Mouse (Mus musculus) lung, postnatal 0 days (tissue): ENCODE results near the gene Rnf144b. TPM values are rescaled to one million over a fixed set of nuclear protein-coding genes. Genes with fewer than 3 reads are reported as not detected.

Experiments
- ATAC-seq: fragments of 200-750 bp; cut with Nextera tagmentation; 2 replicates; pipeline ENCODE4 v1.8.0; 2017; ENCODE audit warnings: moderate library complexity
- DNase-seq: peaks from one replicate; pipeline ENCODE4 v3.0.0-alpha.2; 2016; ENCODE audit warnings: low spot score
- H3K27ac ChIP-seq: fragments of 300-500 bp; sonication (generic); 2 replicates; pipeline ENCODE4 v1.5.1; 2014; ENCODE audit warnings: antibody characterized with exemption, mild to moderate bottlenecking, low read length, mixed read lengths
- H3K27me3 ChIP-seq: fragments of 300-500 bp; sonication (generic); replicated peaks from 2 replicates; pipeline ENCODE4 v1.6.1; 2014; ENCODE audit warnings: low read length, mixed read lengths; ENCODE audit not compliant: insufficient read depth
- H3K36me3 ChIP-seq: fragments of 300-500 bp; sonication (generic); 2 replicates; pipeline ENCODE4 v1.6.1; 2014; ENCODE audit warnings: low read length, mixed read lengths; ENCODE audit not compliant: insufficient read depth
- H3K4me1 ChIP-seq: fragments of 300-500 bp; sonication (generic); 2 replicates; pipeline ENCODE4 v1.6.1; 2014; ENCODE audit warnings: antibody characterized with exemption, low read depth, low read length, mixed read lengths; ENCODE audit not compliant: insufficient read depth
- H3K4me2 ChIP-seq: fragments of 300-500 bp; sonication (generic); replicated peaks from 2 replicates; pipeline ENCODE4 v1.6.1; 2014; ENCODE audit warnings: low read depth, mild to moderate bottlenecking, low read length, moderate library complexity, mixed read lengths
- H3K4me3 ChIP-seq: fragments of 300-500 bp; sonication (generic); 2 replicates; pipeline ENCODE4 v1.5.1; 2014; ENCODE audit warnings: low read depth, low read length
- H3K9ac ChIP-seq: fragments of 300-500 bp; sonication (generic); replicated peaks from 2 replicates; pipeline ENCODE4 v1.6.1; 2014; ENCODE audit warnings: low read depth, mild to moderate bottlenecking
- H3K9me3 ChIP-seq: fragments of 300-500 bp; sonication (generic); 2 replicates; pipeline ENCODE4 v1.6.1; 2016; ENCODE audit warnings: low read length, mixed read lengths
- CTCF ChIP-seq: IDR thresholded peaks from 2 replicates; pipeline ENCODE4 v1.5.1; 2016; ENCODE audit warnings: antibody characterized with exemption, mild to moderate bottlenecking
- EP300 ChIP-seq: IDR thresholded peaks from 2 replicates; pipeline ENCODE4 v1.6.1; 2016; ENCODE audit warnings: antibody characterized with exemption, mild to moderate bottlenecking, control low read depth
- WGBS: fragments of 180-500 bp; shearing (Covaris S2); extraction: QIAGEN DNeasy Blood & Tissue Kit; methylation state at CpG from one replicate; pipeline ENCODE4 v1.1.7; 2014; 5-methylcytosine and 5-hydroxymethylcytosine counted together
- polyA plus RNA-seq: library from polyadenylated mRNA; unstranded; fragments of >200 nt; fragmentation: Nextera tagmentation; extraction: Ambion mirVana; gene quantifications from 2 replicates; pipeline ENCODE4 v1.2.1, GENCODE M21; 2015

The Rnf144b gene
- polyA plus RNA-seq, 1 experiment from 2014 or later: 3.2 TPM

GRCm38 (mm10) chr13:47261961-47262360, 139.5 kb downstream of the Rnf144b start:
- TF ChIP-seq EP300: peak; percentile 90
- TF ChIP-seq CTCF: no peak
- H3K9me3 ChIP-seq: no peaks in the 10 kb centered on the region
- no peak overlapping the region for H3K4me3 ChIP-seq
- ATAC-seq (peak; percentile 54), DNase-seq (peak; percentile 57)
- H3K4me1 ChIP-seq: peaks cover 4% of the 10 kb centered on the region; the same call in 1 of the 2 replicates
- no peaks in the 10 kb centered on the region for H3K27me3 ChIP-seq
- H3K4me2 ChIP-seq: no peak overlapping the region
- H3K27ac ChIP-seq: no peak overlapping the region
- H3K36me3 ChIP-seq: no peaks in the 10 kb centered on the region
- H3K9ac ChIP-seq: no peak overlapping the region
- 44% methylated on average over 2 of the region's 2 CpGs for WGBS

- Histone ChIP-seq H3K9me3 (no peaks in the 10 kb centered on the region), H3K9ac (no peak overlapping the region), H3K4me1 (peaks cover 2% of the 10 kb centered on the region; the same call in 1 of the 2 replicates), H3K4me3 (no peak overlapping the region), H3K27ac (no peak overlapping the region), H3K36me3 (no peaks in the 10 kb centered on the region), H3K27me3 (no peaks in the 10 kb centered on the region), H3K4me2 (no peak overlapping the region)
- TF ChIP-seq CTCF (no peak), EP300 (no peak)
- 75% methylated on average over 8 of the region's 8 CpGs for WGBS
- no peak for DNase-seq
- ATAC-seq: no peak
Measured at GRCm38 (mm10) chr13:47264382-47264781, 141.9 kb downstream of the Rnf144b start.

- no peak overlapping the region for H3K4me3 ChIP-seq
- TF ChIP-seq CTCF: no peak
- TF ChIP-seq EP300: no peak
- DNase-seq: no peak
- H3K27ac ChIP-seq: no peak overlapping the region
- H3K27me3 ChIP-seq: no peaks in the 10 kb centered on the region
- no peaks in the 10 kb centered on the region for H3K9me3 ChIP-seq
- no peaks in the 10 kb centered on the region for H3K36me3 ChIP-seq
- 77% methylated on average over 7 of the region's 7 CpGs for WGBS
- no peak overlapping the region for H3K9ac ChIP-seq
- ATAC-seq: no peak
- no peak overlapping the region for H3K4me2 ChIP-seq
- H3K4me1 ChIP-seq: no peaks in the 10 kb centered on the region
Measured at GRCm38 (mm10) chr13:47266411-47266810, 144.0 kb downstream of the Rnf144b start.

- DNase-seq (peak; percentile 49), ATAC-seq (peak; percentile 29; the same call in 1 of the 2 replicates)
- TF ChIP-seq CTCF (no peak), EP300 (no peak)
- Histone ChIP-seq H3K4me3 (no peak overlapping the region), H3K27ac (no peak overlapping the region), H3K36me3 (no peaks in the 10 kb centered on the region), H3K4me2 (no peak overlapping the region), H3K4me1 (no peaks in the 10 kb centered on the region), H3K9me3 (no peaks in the 10 kb centered on the region), H3K27me3 (no peaks in the 10 kb centered on the region), H3K9ac (no peak overlapping the region)
- WGBS: 65% methylated on average over 3 of the region's 3 CpGs
Measured at GRCm38 (mm10) chr13:47268227-47268626, 145.8 kb downstream of the Rnf144b start.

- Histone ChIP-seq H3K9ac (0 out of 2 replicates have a peak overlapping the region, but pooled peaks have one; percentile 12), H3K27me3 (no peaks in the 10 kb centered on the region), H3K27ac (peak overlapping the region; percentile 66), H3K4me1 (no peaks in the 10 kb centered on the region; the same call in 1 of the 2 replicates), H3K4me2 (peak overlapping the region; percentile 45), H3K4me3 (no peak overlapping the region; the same call in 1 of the 2 replicates), H3K9me3 (no peaks in the 10 kb centered on the region), H3K36me3 (no peaks in the 10 kb centered on the region)
- WGBS: 20% methylated on average over 8 of the region's 8 CpGs
- ATAC-seq: peak; percentile 82
- peak; percentile 33; the same call in 1 of the 2 replicates for TF ChIP-seq EP300
- no peak for TF ChIP-seq CTCF
- peak; percentile 76 for DNase-seq
Measured at GRCm38 (mm10) chr13:47272928-47273327, 150.5 kb downstream of the Rnf144b start.

- ATAC-seq (peak; percentile 56), DNase-seq (peak; percentile 45)
- TF ChIP-seq CTCF (no peak), EP300 (no peak)
- H3K9ac ChIP-seq: no peak overlapping the region
- H3K27ac ChIP-seq: peak overlapping the region; percentile 66; the same call in 1 of the 2 replicates
- H3K4me1 ChIP-seq: no peaks in the 10 kb centered on the region; the same call in 1 of the 2 replicates
- no peak overlapping the region; the same call in 1 of the 2 replicates for H3K4me3 ChIP-seq
- WGBS: 12% methylated on average over 11 of the region's 11 CpGs
- H3K36me3 ChIP-seq: no peaks in the 10 kb centered on the region
- H3K27me3 ChIP-seq: no peaks in the 10 kb centered on the region
- peak overlapping the region; percentile 45 for H3K4me2 ChIP-seq
- H3K9me3 ChIP-seq: no peaks in the 10 kb centered on the region
Measured at GRCm38 (mm10) chr13:47273487-47273886, 151.0 kb downstream of the Rnf144b start.

- no peak for TF ChIP-seq EP300
- no peak for TF ChIP-seq CTCF
- H3K4me2 ChIP-seq: no peak overlapping the region
- H3K4me1 ChIP-seq: no peaks in the 10 kb centered on the region; the same call in 1 of the 2 replicates
- WGBS: 33% methylated on average over 3 of the region's 3 CpGs
- no peak overlapping the region for H3K4me3 ChIP-seq
- H3K9ac ChIP-seq: no peak overlapping the region
- H3K27ac ChIP-seq: no peak overlapping the region
- H3K36me3 ChIP-seq: no peaks in the 10 kb centered on the region
- no peaks in the 10 kb centered on the region for H3K9me3 ChIP-seq
- ATAC-seq (no peak), DNase-seq (no peak)
- H3K27me3 ChIP-seq: no peaks in the 10 kb centered on the region
Measured at GRCm38 (mm10) chr13:47274139-47274538, 151.7 kb downstream of the Rnf144b start.
